Mouse (Mus musculus) hindbrain, embryonic 16.5 days (tissue): Measurements from ENCODE around the gene Zfp986. TPM values are rescaled to one million over a fixed set of nuclear protein-coding genes. Genes with fewer than 3 reads are reported as not detected.
"Not testable (repeated sequence)": the region's sequence is repeated elsewhere in the genome, so short reads cannot be mapped to it uniquely, and the experiment has no call there.

ENCODE experiments used
- ATAC-seq: fragments of 200-750 bp; cut with Nextera tagmentation; 2 replicates; pipeline ENCODE4 v1.8.0; 2017; ENCODE audit warnings: moderate TSS enrichment, moderate library complexity
- H3K27ac ChIP-seq: fragments of 300-500 bp; sonication (generic); 2 replicates; pipeline ENCODE4 v1.5.1; 2014; ENCODE audit warnings: low read depth, mild to moderate bottlenecking, control low read depth, low read length, moderate library complexity
- H3K27me3 ChIP-seq: fragments of 300-500 bp; sonication (generic); replicated peaks from 2 replicates; pipeline ENCODE4 v1.6.1; 2014; ENCODE audit warnings: low read length; ENCODE audit not compliant: control insufficient read depth, insufficient read depth
- H3K36me3 ChIP-seq: fragments of 300-500 bp; sonication (generic); 2 replicates; pipeline ENCODE4 v1.6.1; 2014; ENCODE audit warnings: mild to moderate bottlenecking, low read length, moderate library complexity, mixed read lengths; ENCODE audit not compliant: control insufficient read depth, insufficient read depth
- H3K4me1 ChIP-seq: fragments of 300-500 bp; sonication (generic); 2 replicates; pipeline ENCODE4 v1.6.1; 2014; ENCODE audit warnings: low read depth, low read length; ENCODE audit not compliant: control insufficient read depth, insufficient read depth
- H3K4me2 ChIP-seq: fragments of 300-500 bp; sonication (generic); 2 replicates; pipeline ENCODE4 v1.6.1; 2014; ENCODE audit warnings: mild to moderate bottlenecking, low read length, control low read depth, moderate library complexity
- H3K4me3 ChIP-seq: fragments of 300-500 bp; sonication (generic); 2 replicates; pipeline ENCODE4 v1.5.1; 2014; ENCODE audit warnings: mild to moderate bottlenecking, low read length, control low read depth, moderate library complexity
- H3K9ac ChIP-seq: fragments of 300-500 bp; sonication (generic); 2 replicates; pipeline ENCODE4 v1.6.1; 2014; ENCODE audit warnings: low read depth, mild to moderate bottlenecking, control low read depth, low read length, moderate library complexity
- H3K9me3 ChIP-seq: fragments of 300-500 bp; sonication (generic); 2 replicates; pipeline ENCODE4 v1.6.1; 2014; ENCODE audit warnings: mild to moderate bottlenecking, low read length, moderate library complexity; ENCODE audit not compliant: control insufficient read depth
- WGBS: fragments of 180-500 bp; shearing (Covaris S2); extraction: QIAGEN DNeasy Blood & Tissue Kit; methylation state at CpG from one replicate; pipeline ENCODE4 v1.1.7; 2014; 5-methylcytosine and 5-hydroxymethylcytosine counted together
- polyA plus RNA-seq: library from polyadenylated mRNA; unstranded; fragments of >200 nt; fragmentation: Nextera tagmentation; extraction: Ambion mirVana; gene quantifications from 2 replicates; pipeline ENCODE4 v1.2.1, GENCODE M21; 2015

Zfp986 gene
- polyA plus RNA-seq, 1 experiment from 2014 or later = not detected

GRCm38 (mm10) chr4:145851421-145851820, 17.2 kb upstream of the Zfp986 start:
- not testable (repeated sequence) for H3K27ac ChIP-seq, H3K27me3 ChIP-seq, H3K36me3 ChIP-seq, H3K9me3 ChIP-seq, H3K4me2 ChIP-seq, H3K4me1 ChIP-seq, ATAC-seq, H3K9ac ChIP-seq, H3K4me3 ChIP-seq
- 73% methylated on average over 6 of the region's 9 CpGs for WGBS

GRCm38 (mm10) chr4:145863872-145864271, 4.7 kb upstream of the Zfp986 start:
- not testable (repeated sequence) for H3K4me3 ChIP-seq, H3K27ac ChIP-seq, H3K27me3 ChIP-seq, ATAC-seq, H3K4me1 ChIP-seq, H3K4me2 ChIP-seq, H3K36me3 ChIP-seq, H3K9me3 ChIP-seq, H3K9ac ChIP-seq
- WGBS = 85% methylated on average over 5 of the region's 8 CpGs

Other genes with a start within 250 kb of the Zfp986 start
- not detected in 2 replicates for gene Zfp980, start 198.1 kb upstream of the Zfp986 start, polyA plus RNA-seq
- gene Zfp987, start 228.5 kb downstream of the Zfp986 start, polyA plus RNA-seq = not detected in 2 replicates